Mouse (Mus musculus): Measurements from ENCODE around the gene Gm9780.
"Not testable (repeated sequence)": the region's sequence is repeated elsewhere in the genome, so short reads cannot be mapped to it uniquely, and the experiment has no call there.

DNA sequence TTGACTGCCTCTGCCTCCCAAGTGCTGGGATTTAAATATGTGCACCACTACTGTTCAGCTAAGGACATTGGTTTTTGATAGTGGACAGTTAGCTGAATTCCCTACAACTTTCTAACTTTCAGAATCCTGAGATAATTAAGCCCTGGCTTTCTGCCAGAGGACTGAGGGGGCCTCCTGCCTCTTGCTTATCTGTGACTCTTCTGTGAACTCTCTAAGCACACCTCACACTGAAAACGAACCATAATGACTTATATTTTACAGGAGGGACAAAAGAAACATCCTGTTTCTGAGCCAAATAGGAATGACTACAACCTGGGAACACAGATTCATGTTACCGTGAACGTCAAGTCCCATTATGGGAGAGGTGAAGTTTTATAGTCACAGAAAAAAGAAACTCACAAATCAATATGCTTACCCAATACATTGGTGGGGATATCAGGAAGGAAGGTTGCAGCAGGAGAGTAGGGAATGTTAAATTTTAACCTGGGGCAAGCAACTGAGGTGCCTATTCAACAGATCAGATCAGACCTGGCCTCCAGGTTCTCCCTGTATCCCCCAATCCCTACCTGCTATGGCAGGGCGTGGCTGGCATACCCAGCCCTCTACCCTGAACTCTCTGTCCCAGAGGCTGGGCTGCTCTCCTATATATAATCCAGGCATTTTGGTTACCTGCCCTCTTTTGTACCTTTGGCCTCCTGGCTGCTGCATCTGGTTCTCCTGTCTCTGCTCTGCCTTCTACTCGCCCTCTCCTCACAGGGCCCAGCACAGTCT, 34.3 kb upstream of the Gm9780 start:
- TF ChIP-seq MAFK (IDR thresholded peaks at IDR 0.05; ENCODE audit: insufficient read depth, low read depth, low read length); HCFC1 (IDR thresholded peaks at IDR 0.05; ENCODE audit: borderline replicate concordance, insufficient read depth, low read length); ZNF384 (IDR thresholded peaks at IDR 0.05; ENCODE audit: low read depth, low read length); ZC3H11A (IDR thresholded peaks at IDR 0.05; ENCODE audit: borderline replicate concordance, low read depth, low read length): not testable (repeated sequence)

All from ES-E14 (cell line).